Mouse (Mus musculus): ENCODE measurements around the gene Rundc1.
A peak's percentile ranks its signal among the peaks of the same experiment; 100 is the strongest.
"Not testable (repeated sequence)": the region's sequence is repeated elsewhere in the genome, so short reads cannot be mapped to it uniquely, and the experiment has no call there.

Gene Rundc1

GRCm38 (mm10) chr11:101446319-101446718 is 21.4 kb downstream of the Rundc1 start:
- DNase-seq: no peak

GRCm38 (mm10) chr11:101446860-101447259 is 22.0 kb downstream of the Rundc1 start:
- not testable (repeated sequence) for DNase-seq

GRCm38 (mm10) chr11:101447786-101448185 is 22.9 kb downstream of the Rundc1 start:
- DNase-seq: no peak

- DNase-seq: no peak
These were observed 23.4 kb downstream of the Rundc1 start, which contains the start of gene Ifi35 for GRCm38 (mm10) chr11:101448274-101448746. TSS of gene Ifi35 (plus strand) at chr11:101448407.

GRCm38 (mm10) chr11:101448899-101449298 is 24.0 kb downstream of the Rundc1 start:
- no peak for DNase-seq

GRCm38 (mm10) chr11:101449596-101449995 is 24.7 kb downstream of the Rundc1 start:
- not testable (repeated sequence) for DNase-seq

GRCm38 (mm10) chr11:101450394-101450793 is 25.5 kb downstream of the Rundc1 start:
- DNase-seq: no peak

GRCm38 (mm10) chr11:101451536-101451935 is 26.7 kb downstream of the Rundc1 start:
- DNase-seq: no peak

- no peak for DNase-seq
These were observed 27.3 kb downstream of the Rundc1 start for GRCm38 (mm10) chr11:101452093-101452774.

GRCm38 (mm10) chr11:101454702-101455101 is 29.8 kb downstream of the Rundc1 start:
- no peak for DNase-seq

- DNase-seq: no peak
These were observed 30.7 kb downstream of the Rundc1 start for GRCm38 (mm10) chr11:101455627-101456026.

GRCm38 (mm10) chr11:101457631-101458030 is 32.7 kb downstream of the Rundc1 start:
- no peak for DNase-seq

- no peak for DNase-seq
These were observed 33.3 kb downstream of the Rundc1 start for GRCm38 (mm10) chr11:101458217-101458616.

GRCm38 (mm10) chr11:101459716-101460115 is 34.8 kb downstream of the Rundc1 start:
- no peak for DNase-seq

GRCm38 (mm10) chr11:101460321-101460720 is 35.4 kb downstream of the Rundc1 start:
- no peak for DNase-seq

GRCm38 (mm10) chr11:101462141-101462540 is 37.3 kb downstream of the Rundc1 start:
- DNase-seq: no peak

- DNase-seq: no peak
These were observed 37.9 kb downstream of the Rundc1 start for GRCm38 (mm10) chr11:101462583-101463440.

- DNase-seq: no peak
These were observed 39.6 kb downstream of the Rundc1 start, which contains the start of gene Rnd2 for GRCm38 (mm10) chr11:101464211-101465100. TSS of gene Rnd2 (plus strand) at chr11:101464999.

- DNase-seq: peak; percentile 74
These were observed 40.4 kb downstream of the Rundc1 start for GRCm38 (mm10) chr11:101465101-101465868.

GRCm38 (mm10) chr11:101465869-101466551 is 41.1 kb downstream of the Rundc1 start, which contains the start of gene Vat1:
TSS of gene Vat1 (minus strand) at chr11:101466230.
- peak; percentile 69 for DNase-seq

GRCm38 (mm10) chr11:101466552-101466950 is 41.7 kb downstream of the Rundc1 start:
- not testable (repeated sequence) for DNase-seq
